Mouse (Mus musculus) neural tube, embryonic 13.5 days (tissue): ENCODE measurements at regions not wholly inside any gene's neighbourhood (a gene's known extent, or its start where the extent isn't known, plus 50 kb on each side); places are given as distances from the start of the nearest gene placed in this dataset.
"Not testable (repeated sequence)": the region's sequence is repeated elsewhere in the genome, so short reads cannot be mapped to it uniquely, and the experiment has no call there.

Experiments
- ATAC-seq: fragments of 200-750 bp; cut with Nextera tagmentation; 2 replicates; pipeline ENCODE4 v1.8.0; 2017; ENCODE audit warnings: low read depth, mild to moderate bottlenecking, moderate TSS enrichment, moderate library complexity
- H3K27ac ChIP-seq: fragments of 300-500 bp; sonication (generic); replicated peaks from 2 replicates; pipeline ENCODE4 v1.5.1; 2015; ENCODE audit warnings: moderate library complexity, mild to moderate bottlenecking, inconsistent platforms
- H3K27me3 ChIP-seq: fragments of 300-500 bp; sonication (generic); 2 replicates; pipeline ENCODE4 v1.6.1; 2015; ENCODE audit warnings: mild to moderate bottlenecking, inconsistent platforms
- H3K36me3 ChIP-seq: fragments of 300-500 bp; sonication (generic); 2 replicates; pipeline ENCODE4 v1.6.1; 2015; ENCODE audit warnings: mild to moderate bottlenecking, inconsistent platforms
- H3K4me1 ChIP-seq: fragments of 300-500 bp; sonication (generic); replicated peaks from 2 replicates; pipeline ENCODE4 v1.6.1; 2015; ENCODE audit warnings: inconsistent platforms
- H3K4me2 ChIP-seq: fragments of 300-500 bp; sonication (generic); 2 replicates; pipeline ENCODE4 v1.6.1; 2015; ENCODE audit warnings: inconsistent platforms, mild to moderate bottlenecking, moderate library complexity
- H3K4me3 ChIP-seq: fragments of 300-500 bp; sonication (generic); 2 replicates; pipeline ENCODE4 v1.5.1; 2015; ENCODE audit warnings: mild to moderate bottlenecking, inconsistent platforms
- H3K9ac ChIP-seq: fragments of 300-500 bp; sonication (generic); 2 replicates; pipeline ENCODE4 v1.6.1; 2015; ENCODE audit warnings: moderate library complexity, mild to moderate bottlenecking, inconsistent platforms
- H3K9me3 ChIP-seq: fragments of 300-500 bp; sonication (generic); 2 replicates; pipeline ENCODE4 v1.6.1; 2016; ENCODE audit warnings: inconsistent platforms
- WGBS: fragments of 180-500 bp; shearing (Covaris S2); methylation state at CpG from one replicate; pipeline ENCODE4 v1.1.7; 2015; 5-methylcytosine and 5-hydroxymethylcytosine counted together

GRCm38 (mm10) chr10:46070766-46071165, 493.1 kb downstream of the Hace1 start:
- H3K9ac ChIP-seq, result no peak overlapping the region
- ATAC-seq, result no peak
- H3K36me3 ChIP-seq, result no peaks in the 10 kb centered on the region
- WGBS, result 80% methylated on average over 3 of the region's 3 CpGs
- H3K4me2 ChIP-seq, result no peak overlapping the region
- no peak overlapping the region for H3K4me3 ChIP-seq
- no peak overlapping the region for H3K27ac ChIP-seq
- H3K9me3 ChIP-seq, result no peaks in the 10 kb centered on the region
- H3K4me1 ChIP-seq, result peaks cover 24% of the 10 kb centered on the region
- H3K27me3 ChIP-seq, result no peaks in the 10 kb centered on the region

- Histone ChIP-seq H3K9me3 (no peaks in the 10 kb centered on the region), H3K4me3 (no peak overlapping the region), H3K9ac (peak overlapping the region; percentile 4; the same call in 1 of the 2 replicates), H3K36me3 (no peaks in the 10 kb centered on the region), H3K27me3 (no peaks in the 10 kb centered on the region), H3K4me1 (peaks cover 24% of the 10 kb centered on the region), H3K27ac (peak overlapping the region; percentile 73; the same call in 1 of the 2 replicates), H3K4me2 (no peak overlapping the region)
- peak; percentile 37; the same call in 1 of the 2 replicates for ATAC-seq
- WGBS, result 41% methylated on average over 8 of the region's 8 CpGs
Observed at GRCm38 (mm10) chr10:46071220-46071619, 493.6 kb downstream of the Hace1 start.

GRCm38 (mm10) chr10:46071810-46072549, 494.4 kb downstream of the Hace1 start:
- peak overlapping the region; percentile 11; the same call in 1 of the 2 replicates for H3K4me2 ChIP-seq

GRCm38 (mm10) chr10:46072550-46073470, 495.2 kb downstream of the Hace1 start:
- H3K27ac ChIP-seq, result peak overlapping the region; percentile 73
- no peaks in the 10 kb centered on the region for H3K9me3 ChIP-seq
- peaks cover 24% of the 10 kb centered on the region for H3K4me1 ChIP-seq
- H3K36me3 ChIP-seq, result no peaks in the 10 kb centered on the region
- WGBS, result 59% methylated on average over 16 of the region's 16 CpGs
- H3K9ac ChIP-seq, result no peak overlapping the region
- H3K4me3 ChIP-seq, result no peak overlapping the region
- no peak for ATAC-seq
- H3K4me2 ChIP-seq, result no peak overlapping the region
- H3K27me3 ChIP-seq, result no peaks in the 10 kb centered on the region

More at GRCm38 (mm10) chr10:46071810-46072549, 494.4 kb downstream of the Hace1 start:
- Histone ChIP-seq H3K27me3 (no peaks in the 10 kb centered on the region), H3K36me3 (no peaks in the 10 kb centered on the region), H3K27ac (peak overlapping the region; percentile 73), H3K4me1 (peaks cover 24% of the 10 kb centered on the region), H3K4me3 (no peak overlapping the region), H3K9ac (peak overlapping the region; percentile 31; the same call in 1 of the 2 replicates), H3K9me3 (no peaks in the 10 kb centered on the region)
- WGBS, result 47% methylated on average over 12 of the region's 12 CpGs
- peak; percentile 80 for ATAC-seq

GRCm38 (mm10) chr10:46087766-46088165, 510.1 kb downstream of the Hace1 start:
- no peak overlapping the region for H3K27ac ChIP-seq
- no peak for ATAC-seq
- peaks cover 3% of the 10 kb centered on the region; the same call in 1 of the 2 replicates for H3K4me1 ChIP-seq
- no peaks in the 10 kb centered on the region for H3K36me3 ChIP-seq
- H3K27me3 ChIP-seq, result no peaks in the 10 kb centered on the region
- H3K4me2 ChIP-seq, result no peak overlapping the region
- H3K9ac ChIP-seq, result no peak overlapping the region
- H3K9me3 ChIP-seq, result no peaks in the 10 kb centered on the region
- WGBS, result 43% methylated on average over 4 of the region's 4 CpGs
- H3K4me3 ChIP-seq, result no peak overlapping the region

- Histone ChIP-seq H3K9ac (no peak overlapping the region), H3K4me3 (no peak overlapping the region), H3K27me3 (no peaks in the 10 kb centered on the region), H3K36me3 (no peaks in the 10 kb centered on the region), H3K4me1 (no peaks in the 10 kb centered on the region), H3K4me2 (no peak overlapping the region), H3K27ac (no peak overlapping the region), H3K9me3 (no peaks in the 10 kb centered on the region)
- no peak for ATAC-seq
Observed at GRCm38 (mm10) chr10:46100837-46101236, 523.2 kb downstream of the Hace1 start.

- Histone ChIP-seq H3K27me3 (no peaks in the 10 kb centered on the region), H3K9me3 (no peaks in the 10 kb centered on the region), H3K4me3 (no peak overlapping the region), H3K36me3 (no peaks in the 10 kb centered on the region), H3K9ac (no peak overlapping the region), H3K4me1 (no peaks in the 10 kb centered on the region), H3K27ac (no peak overlapping the region), H3K4me2 (no peak overlapping the region)
- ATAC-seq, result no peak
- WGBS, result 51% methylated on average over 4 of the region's 4 CpGs
Observed at GRCm38 (mm10) chr10:46108810-46109209, 531.2 kb downstream of the Hace1 start.

- WGBS, result 91% methylated on average over 5 of the region's 5 CpGs
- H3K27me3 ChIP-seq, result no peaks in the 10 kb centered on the region
- no peaks in the 10 kb centered on the region for H3K4me1 ChIP-seq
Observed at GRCm38 (mm10) chr10:46114631-46115130, 537.1 kb downstream of the Hace1 start.

GRCm38 (mm10) chr10:46122409-46122808, 544.8 kb downstream of the Hace1 start:
- H3K4me3 ChIP-seq, H3K27me3 ChIP-seq, H3K4me1 ChIP-seq, H3K9me3 ChIP-seq, H3K27ac ChIP-seq, ATAC-seq, H3K9ac ChIP-seq, H3K4me2 ChIP-seq, H3K36me3 ChIP-seq: not testable (repeated sequence)
- 93% methylated on average over 2 of the region's 2 CpGs for WGBS

More at GRCm38 (mm10) chr10:46114631-46115130, 537.1 kb downstream of the Hace1 start:
- Histone ChIP-seq H3K4me3 (no peak overlapping the region), H3K9me3 (no peaks in the 10 kb centered on the region), H3K4me2 (no peak overlapping the region), H3K36me3 (no peaks in the 10 kb centered on the region), H3K9ac (no peak overlapping the region), H3K27ac (no peak overlapping the region)
- ATAC-seq, result no peak

GRCm38 (mm10) chr10:46123795-46124194, 546.2 kb downstream of the Hace1 start:
- Histone ChIP-seq H3K27me3 (no peaks in the 10 kb centered on the region), H3K9me3 (no peaks in the 10 kb centered on the region), H3K4me3 (no peak overlapping the region), H3K27ac (no peak overlapping the region), H3K4me1 (no peaks in the 10 kb centered on the region), H3K9ac (no peak overlapping the region), H3K36me3 (no peaks in the 10 kb centered on the region), H3K4me2 (no peak overlapping the region)
- no peak for ATAC-seq

GRCm38 (mm10) chr10:46135120-46135748, 557.6 kb downstream of the Hace1 start:
- no peak overlapping the region for H3K4me3 ChIP-seq
- ATAC-seq, result no peak
- no peaks in the 10 kb centered on the region for H3K4me1 ChIP-seq
- no peak overlapping the region for H3K9ac ChIP-seq
- 41% methylated on average over 2 of the region's 2 CpGs for WGBS
- H3K27ac ChIP-seq, result 0 out of 2 replicates have a peak overlapping the region, but pooled peaks have one; percentile 2
- no peaks in the 10 kb centered on the region for H3K9me3 ChIP-seq
- H3K36me3 ChIP-seq, result no peaks in the 10 kb centered on the region
- no peaks in the 10 kb centered on the region for H3K27me3 ChIP-seq
- no peak overlapping the region for H3K4me2 ChIP-seq

- no peak overlapping the region for H3K4me2 ChIP-seq
- no peaks in the 10 kb centered on the region for H3K9me3 ChIP-seq
- H3K27me3 ChIP-seq, result no peaks in the 10 kb centered on the region
- H3K4me3 ChIP-seq, result no peak overlapping the region
- no peak for ATAC-seq
- no peak overlapping the region for H3K27ac ChIP-seq
- WGBS, result 71% methylated on average over 2 of the region's 2 CpGs
- H3K36me3 ChIP-seq, result no peaks in the 10 kb centered on the region
- H3K4me1 ChIP-seq, result no peaks in the 10 kb centered on the region
- no peak overlapping the region for H3K9ac ChIP-seq
Observed at GRCm38 (mm10) chr10:46174035-46174434, 596.4 kb downstream of the Hace1 start.
